Mouse (Mus musculus): ENCODE measurements around the gene Sapcd2. TPM values are rescaled to one million over a fixed set of nuclear protein-coding genes. Genes with fewer than 3 reads are reported as not detected.
"Not testable (repeated sequence)": the region's sequence is repeated elsewhere in the genome, so short reads cannot be mapped to it uniquely, and the experiment has no call there.

Gene Sapcd2
- polyA plus RNA-seq, 1 experiment from 2014 or later: 45.5 TPM

DNA sequence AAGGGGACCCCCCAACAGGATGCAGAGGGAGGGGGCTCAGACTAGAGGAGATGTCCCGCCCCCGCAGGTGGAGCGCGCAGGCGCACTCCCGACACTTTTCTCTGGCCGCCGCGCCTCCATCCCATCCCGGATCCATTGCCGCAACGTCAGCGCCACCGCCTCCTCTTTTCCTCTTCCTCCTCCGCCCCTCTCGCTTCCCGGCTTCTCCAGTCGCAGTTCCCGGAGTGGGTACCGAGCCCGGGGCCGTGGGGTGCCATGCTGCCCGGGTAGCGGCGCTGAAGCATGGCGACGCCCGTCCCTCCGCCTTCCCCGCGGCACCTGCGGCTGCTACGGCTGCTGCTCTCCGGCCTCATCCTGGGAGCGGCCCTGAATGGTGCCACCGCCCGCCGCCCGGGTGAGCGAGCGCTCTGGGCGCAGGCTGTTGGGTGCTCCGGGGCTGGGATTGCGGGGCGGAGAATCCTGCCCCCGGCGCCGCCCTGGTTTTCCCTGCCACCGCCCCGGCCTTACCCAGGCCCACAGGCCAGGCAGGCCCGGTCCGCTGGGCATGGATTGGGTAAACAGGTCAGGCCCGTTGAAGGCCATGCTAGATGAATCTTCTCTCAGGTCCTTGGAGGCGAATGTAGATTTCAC lies 31.0 kb downstream of the Sapcd2 start:
- peak overlapping the region; percentile 68 for H3K9ac ChIP-seq
- H3K4me3 ChIP-seq: peak overlapping the region; percentile 58
- peak; percentile 33; the same call in 1 of the 2 replicates for ATAC-seq (ENCODE audit: low FRiP score, low read depth)
- H3K4me1 ChIP-seq: peaks cover 7% of the 10 kb centered on the region; the same call in 1 of the 2 replicates
- peak overlapping the region; percentile 73 for H3K4me2 ChIP-seq (replicated peaks)
- WGBS: 1% methylated on average over 54 of the region's 54 CpGs
- H3K9me3 ChIP-seq: no peaks in the 10 kb centered on the region
- H3K36me3 ChIP-seq: no peaks in the 10 kb centered on the region
- peaks cover 100% of the 10 kb centered on the region for H3K27me3 ChIP-seq
- H3K27ac ChIP-seq: no peak overlapping the region

DNA sequence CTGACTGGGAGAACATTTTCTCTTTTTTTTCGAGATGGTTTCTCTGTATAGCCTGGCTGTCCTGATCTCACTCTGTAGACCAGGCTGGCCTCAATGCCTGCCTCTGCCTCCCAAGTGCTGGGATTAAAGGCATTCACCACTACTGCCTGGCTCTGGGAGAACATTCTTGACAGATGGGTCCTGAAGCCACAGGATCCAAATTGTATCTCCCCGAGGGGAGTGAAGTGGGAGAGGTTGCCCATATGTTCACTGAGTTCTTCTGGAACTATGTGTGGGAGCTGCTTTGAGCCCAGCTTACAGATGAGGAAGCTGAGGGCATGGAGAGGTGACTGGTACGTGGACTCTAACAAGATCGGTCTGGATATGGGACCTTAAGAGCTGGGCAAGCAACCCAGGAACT lies 31.9 kb downstream of the Sapcd2 start:
- no peak overlapping the region for H3K27ac ChIP-seq
- H3K9ac ChIP-seq: no peak overlapping the region
- peak overlapping the region; percentile 73 for H3K4me2 ChIP-seq (replicated peaks)
- ATAC-seq (ENCODE audit: low FRiP score, low read depth): no peak
- WGBS: 76% methylated on average over 4 of the region's 4 CpGs
- H3K4me3 ChIP-seq: peak overlapping the region; percentile 58
- no peaks in the 10 kb centered on the region for H3K36me3 ChIP-seq
- peaks cover 7% of the 10 kb centered on the region; the same call in 1 of the 2 replicates for H3K4me1 ChIP-seq
- peaks cover 97% of the 10 kb centered on the region for H3K27me3 ChIP-seq
- no peaks in the 10 kb centered on the region for H3K9me3 ChIP-seq

DNA sequence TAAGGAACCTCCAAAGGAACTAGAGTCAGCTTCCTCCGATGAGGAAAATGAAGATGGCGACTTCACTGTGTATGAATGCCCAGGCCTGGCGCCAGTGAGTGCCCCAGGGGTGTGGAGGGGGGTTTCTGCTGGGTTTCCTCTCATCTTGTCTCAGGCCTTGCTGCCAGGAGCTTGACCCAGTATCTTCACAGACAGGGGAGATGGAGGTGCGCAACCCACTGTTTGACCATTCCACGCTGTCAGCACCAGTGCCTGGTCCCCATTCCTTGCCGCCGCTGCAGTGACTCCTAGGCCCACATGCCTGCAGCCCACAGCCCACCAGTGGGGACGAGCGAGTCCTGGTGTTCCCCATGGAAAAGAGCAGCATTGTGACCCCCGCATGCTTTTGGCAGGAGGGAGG lies 36.8 kb downstream of the Sapcd2 start:
- no peak overlapping the region for H3K9ac ChIP-seq
- no peak overlapping the region for H3K4me2 ChIP-seq (replicated peaks)
- H3K27ac ChIP-seq: no peak overlapping the region
- H3K9me3 ChIP-seq: no peaks in the 10 kb centered on the region
- H3K36me3 ChIP-seq: no peaks in the 10 kb centered on the region
- ATAC-seq (ENCODE audit: low FRiP score, low read depth): no peak
- peaks cover 53% of the 10 kb centered on the region for H3K27me3 ChIP-seq
- WGBS: 81% methylated on average over 10 of the region's 10 CpGs
- no peaks in the 10 kb centered on the region for H3K4me1 ChIP-seq
- no peak overlapping the region for H3K4me3 ChIP-seq

DNA sequence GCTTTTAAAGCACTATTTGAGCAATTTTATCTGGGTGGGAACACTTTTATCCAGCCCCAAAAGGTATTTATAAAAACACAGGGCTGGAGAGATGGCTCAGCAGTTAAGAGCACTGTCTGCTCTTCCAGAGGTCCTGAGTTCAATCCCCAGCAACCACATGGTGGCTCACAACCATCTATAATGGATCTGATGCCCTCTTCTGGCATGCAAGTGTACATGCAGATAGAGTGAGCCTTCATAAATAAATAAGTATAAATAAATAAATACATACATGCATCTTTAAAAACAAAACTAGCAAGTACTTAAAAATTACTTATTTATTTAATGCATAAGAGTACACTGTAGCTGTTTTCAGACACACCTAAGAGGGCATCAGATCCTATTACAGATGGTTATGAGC lies 41.3 kb downstream of the Sapcd2 start:
- peaks cover 13% of the 10 kb centered on the region for H3K27me3 ChIP-seq
- H3K27ac ChIP-seq; H3K9me3 ChIP-seq; H3K4me1 ChIP-seq; H3K9ac ChIP-seq; ATAC-seq (ENCODE audit: low FRiP score, low read depth); H3K36me3 ChIP-seq; H3K4me2 ChIP-seq (replicated peaks); H3K4me3 ChIP-seq: not testable (repeated sequence)

DNA sequence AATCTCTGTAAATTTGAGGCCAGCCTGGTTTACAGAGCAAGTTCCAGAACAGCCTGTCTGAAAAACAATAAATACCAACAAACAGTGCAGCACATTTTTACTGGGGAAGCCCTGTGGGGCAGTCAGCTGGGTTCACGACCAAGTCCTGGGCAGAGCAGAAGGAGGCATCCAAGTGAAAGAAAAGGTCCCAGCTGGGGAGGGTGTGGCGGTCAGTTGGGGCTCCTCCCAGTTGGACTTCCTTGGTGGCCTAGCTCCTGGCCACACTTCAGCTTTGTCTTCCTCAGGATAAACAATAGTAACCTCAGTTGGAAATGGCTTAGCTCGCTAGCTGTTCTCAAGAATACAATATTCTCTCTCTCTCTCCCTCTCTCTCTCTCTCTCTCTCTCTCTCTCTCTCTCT lies 45.3 kb downstream of the Sapcd2 start:
- no peaks in the 10 kb centered on the region for H3K36me3 ChIP-seq
- peaks cover 8% of the 10 kb centered on the region; the same call in 1 of the 2 replicates for H3K27me3 ChIP-seq
- no peak overlapping the region for H3K4me2 ChIP-seq (replicated peaks)
- H3K9ac ChIP-seq: no peak overlapping the region
- no peaks in the 10 kb centered on the region for H3K4me1 ChIP-seq
- no peaks in the 10 kb centered on the region for H3K9me3 ChIP-seq
- H3K4me3 ChIP-seq: no peak overlapping the region
- H3K27ac ChIP-seq: no peak overlapping the region
- 31% methylated on average over 3 of the region's 3 CpGs for WGBS
- no peak for ATAC-seq (ENCODE audit: low FRiP score, low read depth)

DNA sequence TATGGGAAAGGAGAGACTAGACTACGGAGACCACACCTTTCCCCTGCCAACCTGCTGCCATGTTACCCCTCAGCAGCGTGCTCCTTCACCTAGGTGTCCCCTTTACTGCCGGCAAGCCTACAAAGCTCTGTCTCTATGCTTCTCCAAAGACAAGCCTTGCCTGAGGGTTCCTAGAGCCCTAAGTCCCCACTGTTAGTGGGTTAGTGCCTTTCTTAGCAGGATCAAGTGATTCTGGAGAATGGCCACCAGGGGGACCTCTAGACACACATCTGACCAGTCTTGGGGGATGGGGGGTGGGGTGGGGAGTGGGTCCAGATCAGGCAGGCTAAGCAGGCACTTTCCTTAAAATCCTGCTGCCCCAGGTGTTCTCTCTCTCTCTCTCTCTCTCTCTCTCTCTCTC lies 49.8 kb downstream of the Sapcd2 start:
- Histone ChIP-seq H3K27me3 (peaks cover 51% of the 10 kb centered on the region), H3K27ac (no peak overlapping the region), H3K4me1 (no peaks in the 10 kb centered on the region), H3K36me3 (no peaks in the 10 kb centered on the region), H3K4me3 (no peak overlapping the region), H3K9me3 (no peaks in the 10 kb centered on the region), H3K4me2 (replicated peaks) (no peak overlapping the region), H3K9ac (no peak overlapping the region)
- no peak for ATAC-seq (ENCODE audit: low FRiP score, low read depth)
- WGBS: 14% methylated on average over 3 of the region's 3 CpGs

DNA sequence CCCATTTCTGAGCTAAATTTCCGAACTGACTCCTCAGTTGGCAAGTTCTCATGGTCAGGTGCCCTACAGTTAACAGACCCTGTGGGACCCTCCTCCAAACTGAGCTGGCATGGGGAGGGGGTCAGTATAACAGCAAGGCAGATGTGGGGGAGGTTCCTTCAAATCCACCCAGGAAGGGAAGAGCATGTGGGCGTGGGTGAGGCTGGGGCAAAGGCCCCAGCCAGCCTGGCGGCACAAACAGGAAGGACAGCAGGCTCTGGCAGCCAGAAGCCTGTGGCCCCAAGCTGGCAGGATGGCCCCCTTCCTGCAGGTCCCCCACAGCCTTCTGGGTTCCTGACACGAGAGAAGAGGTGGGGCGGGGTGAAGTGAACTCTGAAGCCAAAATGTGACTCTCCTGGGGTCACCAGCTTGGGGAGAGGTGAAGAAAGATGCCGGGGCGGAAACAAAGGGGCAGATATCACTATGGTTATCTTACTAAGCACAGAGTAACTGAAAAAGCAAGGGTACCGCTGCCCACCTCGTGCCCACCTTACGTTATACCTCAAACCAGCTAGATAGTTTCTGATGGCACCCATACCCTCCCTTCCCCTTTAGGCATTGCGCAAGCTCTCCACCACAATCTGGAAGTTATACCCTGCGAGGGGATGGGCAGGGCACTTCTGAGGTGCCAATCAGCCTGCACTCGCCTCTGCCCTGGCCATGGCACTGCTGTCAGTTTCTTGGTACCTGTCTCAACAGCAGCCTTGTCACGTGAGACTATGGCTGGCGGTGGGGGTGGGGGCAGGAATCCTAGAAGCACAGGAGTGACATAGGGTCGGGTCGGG lies 50.7 kb downstream of the Sapcd2 start, which contains the start of gene Fut7:
TSS of gene Fut7 (plus strand) at position 681 of the 824 bp plus-strand sequence.
- no peaks in the 10 kb centered on the region for H3K9me3 ChIP-seq

DNA sequence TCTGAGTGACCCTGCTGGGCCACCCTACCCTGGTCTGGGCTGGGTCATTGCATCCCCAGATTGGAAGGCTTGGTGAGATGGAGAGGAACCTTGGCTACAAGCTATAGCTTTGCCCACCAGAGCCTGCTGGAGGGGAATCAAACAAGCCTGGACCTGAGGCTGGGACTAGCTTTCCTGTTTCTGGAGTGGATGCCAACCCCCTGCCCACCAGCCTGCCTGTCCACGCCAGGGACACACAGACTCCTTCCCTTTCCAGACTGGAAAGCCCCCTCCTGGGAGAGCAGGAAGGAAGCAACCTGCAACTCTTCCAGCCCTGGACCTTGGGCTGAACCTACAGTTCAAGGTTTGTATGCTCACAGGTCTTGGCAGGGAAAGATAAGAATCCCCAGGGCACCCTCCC lies 51.5 kb downstream of the Sapcd2 start:
- H3K4me1 ChIP-seq: no peaks in the 10 kb centered on the region
- no peaks in the 10 kb centered on the region for H3K36me3 ChIP-seq
- no peak overlapping the region for H3K4me2 ChIP-seq (replicated peaks)
- H3K9ac ChIP-seq: no peak overlapping the region
- no peaks in the 10 kb centered on the region for H3K9me3 ChIP-seq
- peaks cover 47% of the 10 kb centered on the region for H3K27me3 ChIP-seq
- no peak overlapping the region for H3K27ac ChIP-seq
- H3K4me3 ChIP-seq: no peak overlapping the region
- WGBS: 71% methylated on average over 1 of the region's 1 CpGs
- no peak for ATAC-seq (ENCODE audit: low FRiP score, low read depth)

More for the DNA sequence above, 50.7 kb downstream of the Sapcd2 start, which contains the start of gene Fut7:
- no peak for ATAC-seq (ENCODE audit: low FRiP score, low read depth)
- H3K4me2 ChIP-seq (replicated peaks): no peak within 1 kb of the TSS
- H3K27ac ChIP-seq: no peak within 1 kb of the TSS
- H3K27me3 ChIP-seq: peaks cover 51% of the 10 kb centered on the region
- H3K4me3 ChIP-seq: no peak within 1 kb of the TSS
- no peak within 1 kb of the TSS for H3K9ac ChIP-seq
- no peaks in the 10 kb centered on the region for H3K36me3 ChIP-seq
- H3K4me1 ChIP-seq: no peaks in the 10 kb centered on the region
- 61% methylated on average over 17 of the region's 17 CpGs for WGBS

DNA sequence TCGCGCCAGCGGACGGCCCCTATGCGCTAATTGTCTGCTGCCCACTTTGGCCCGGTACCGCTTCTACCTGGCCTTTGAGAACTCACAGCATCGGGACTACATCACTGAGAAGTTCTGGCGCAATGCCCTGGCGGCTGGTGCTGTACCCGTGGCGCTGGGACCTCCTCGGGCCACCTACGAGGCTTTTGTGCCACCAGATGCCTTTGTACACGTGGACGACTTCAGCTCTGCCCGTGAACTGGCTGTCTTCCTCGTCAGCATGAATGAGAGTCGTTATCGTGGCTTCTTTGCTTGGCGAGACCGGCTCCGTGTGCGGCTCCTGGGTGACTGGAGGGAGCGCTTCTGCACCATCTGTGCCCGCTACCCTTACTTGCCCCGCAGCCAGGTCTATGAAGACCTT lies 53.4 kb downstream of the Sapcd2 start:
- WGBS: 55% methylated on average over 27 of the region's 27 CpGs
- H3K9ac ChIP-seq: 0 out of 2 replicates have a peak overlapping the region, but pooled peaks have one; percentile 35
- H3K27me3 ChIP-seq: peaks cover 61% of the 10 kb centered on the region
- H3K36me3 ChIP-seq: no peaks in the 10 kb centered on the region
- no peak overlapping the region for H3K4me2 ChIP-seq (replicated peaks)
- ATAC-seq (ENCODE audit: low FRiP score, low read depth): no peak
- no peak overlapping the region for H3K27ac ChIP-seq
- no peak overlapping the region for H3K4me3 ChIP-seq
- no peaks in the 10 kb centered on the region for H3K9me3 ChIP-seq
- H3K4me1 ChIP-seq: peaks cover 8% of the 10 kb centered on the region; the same call in 1 of the 2 replicates

DNA sequence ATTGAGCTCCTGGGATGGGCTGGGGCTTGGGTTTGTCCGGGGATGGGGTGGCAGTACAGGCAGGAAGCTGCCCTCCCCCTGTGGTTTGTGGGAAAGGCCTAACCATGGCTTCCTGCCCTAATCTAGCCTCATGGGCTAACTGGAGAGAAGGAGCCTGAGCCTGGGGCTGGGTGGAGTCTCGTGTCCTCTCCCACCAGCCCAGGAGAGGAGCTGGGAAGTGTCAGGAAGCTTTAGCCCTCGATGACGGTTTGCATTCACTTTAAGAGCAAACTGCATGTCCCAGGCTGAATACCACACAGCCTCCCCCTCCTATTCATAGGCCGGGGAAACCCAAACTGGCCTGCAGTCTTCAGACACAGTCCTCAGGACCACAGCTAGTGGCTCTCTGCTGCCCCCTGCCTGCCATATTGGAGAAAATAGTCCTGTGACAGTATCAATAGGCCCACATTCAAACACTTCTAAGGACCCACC lies 54.6 kb downstream of the Sapcd2 start:
- no peak overlapping the region for H3K9ac ChIP-seq
- no peak for ATAC-seq (ENCODE audit: low FRiP score, low read depth)
- H3K27me3 ChIP-seq: peaks cover 71% of the 10 kb centered on the region
- no peaks in the 10 kb centered on the region for H3K36me3 ChIP-seq
- no peak overlapping the region for H3K4me2 ChIP-seq (replicated peaks)
- WGBS: 34% methylated on average over 5 of the region's 5 CpGs
- H3K27ac ChIP-seq: no peak overlapping the region
- H3K9me3 ChIP-seq: no peaks in the 10 kb centered on the region
- H3K4me3 ChIP-seq: no peak overlapping the region
- peaks cover 8% of the 10 kb centered on the region; the same call in 1 of the 2 replicates for H3K4me1 ChIP-seq

DNA sequence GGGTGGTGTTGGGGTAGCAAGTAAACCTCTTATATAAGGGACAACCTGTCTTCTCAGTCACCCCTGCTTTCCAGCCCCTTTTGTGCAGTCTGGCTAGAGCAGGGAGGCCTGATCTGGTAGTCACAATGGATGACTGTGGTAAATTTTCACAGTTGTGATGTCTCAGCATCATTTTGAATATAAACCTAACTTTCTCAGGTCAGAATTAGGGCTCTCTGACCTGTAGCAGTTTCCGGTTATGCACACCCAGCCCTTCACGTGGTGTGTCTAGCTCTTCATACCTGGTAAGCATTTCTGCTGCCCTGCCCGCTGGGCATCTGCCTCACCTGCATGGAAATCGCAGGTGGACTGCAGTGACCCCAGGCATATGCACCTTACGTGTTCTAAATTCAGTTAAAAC lies 55.1 kb downstream of the Sapcd2 start:
- 92% methylated on average over 5 of the region's 5 CpGs for WGBS
- H3K9ac ChIP-seq: no peak overlapping the region
- H3K4me2 ChIP-seq (replicated peaks): no peak overlapping the region
- H3K36me3 ChIP-seq: no peaks in the 10 kb centered on the region
- H3K27me3 ChIP-seq: peaks cover 72% of the 10 kb centered on the region
- H3K27ac ChIP-seq: no peak overlapping the region
- no peak overlapping the region for H3K4me3 ChIP-seq
- H3K9me3 ChIP-seq: no peaks in the 10 kb centered on the region
- ATAC-seq (ENCODE audit: low FRiP score, low read depth): no peak
- H3K4me1 ChIP-seq: peaks cover 8% of the 10 kb centered on the region; the same call in 1 of the 2 replicates
